In the genomic region with DNA sequence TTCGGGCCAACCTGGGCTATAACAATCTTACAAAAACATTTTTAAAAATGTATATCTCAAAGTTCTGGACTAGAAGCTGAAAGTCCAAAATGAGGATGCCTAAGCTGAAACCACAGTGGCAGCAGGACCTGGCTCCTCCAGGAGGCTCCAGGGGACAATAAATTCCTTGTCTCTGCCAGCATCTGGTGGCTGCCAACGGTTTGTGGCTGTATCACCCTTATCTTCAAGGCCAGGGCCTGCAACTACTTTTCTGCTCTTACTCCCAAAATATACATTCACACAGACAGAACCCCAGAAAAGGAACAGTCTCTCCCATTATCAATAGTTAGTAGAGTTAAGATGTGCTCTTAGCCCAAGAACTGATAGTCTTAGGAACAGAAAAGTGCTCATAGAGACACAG, we compare ENCODE assay signal across 19 mouse cellular contexts. TPM values are rescaled to one million over a fixed set of nuclear protein-coding genes. Genes with fewer than 3 reads are reported as not detected.
DNase-seq lines count a peak whose midpoint lies in the region; ATAC-seq and TF ChIP-seq lines count a peak whose summit lies in the region.
"Had no signal": no experiment of that assay in that cellular context is flagged by ENCODE, and none has a peak within 500 bp of the region (broad histone marks: within the 10 kb centered on the region; RNA-seq: fewer than 3 reads in every experiment).

No protein-coding gene starts in this region.

- H3K9me3 ChIP-seq in G1E (replicated peaks) = no peaks in the 10 kb centered on the region
- H3K9me3 ChIP-seq in liver, embryonic 14.5 days (ENCODE audit: control insufficient read depth, low read length) = no peaks in the 10 kb centered on the region
- no peaks in the 10 kb centered on the region for H3K9me3 ChIP-seq in midbrain, embryonic 15.5 days
- H3K9me3 ChIP-seq: forebrain, embryonic 15.5 days; heart, embryonic 13.5 days had no signal

- H3K36me3 ChIP-seq in G1E (replicated peaks) = no peaks in the 10 kb centered on the region
- no peaks in the 10 kb centered on the region for H3K36me3 ChIP-seq in liver, embryonic 14.5 days (replicated peaks; ENCODE audit: control insufficient read depth, insufficient read depth, low read depth)
- no peaks in the 10 kb centered on the region for H3K36me3 ChIP-seq in midbrain, embryonic 15.5 days (replicated peaks)
- H3K36me3 ChIP-seq: forebrain, embryonic 15.5 days; heart, embryonic 13.5 days had no signal

- peaks cover 79% of the 10 kb centered on the region for H3K4me1 ChIP-seq in G1E (ENCODE audit: insufficient read depth, low read depth, low read length)
- H3K4me1 ChIP-seq in liver, embryonic 14.5 days (replicated peaks; ENCODE audit: control insufficient read depth in 2 of 2, insufficient read depth in 2 of 2, low read length in 1 of 2) = peaks cover 20 to 60% of the 10 kb centered on the region in 2 experiments; a peak in 3 of 4 replicates
- no peaks in the 10 kb centered on the region for H3K4me1 ChIP-seq in midbrain, embryonic 15.5 days
- H3K4me1 ChIP-seq: heart, embryonic 13.5 days had no signal

- H3K27me3 ChIP-seq in G1E (ENCODE audit: insufficient read depth, low read length) = no peaks in the 10 kb centered on the region
- no peaks in the 10 kb centered on the region for H3K27me3 ChIP-seq in liver, embryonic 14.5 days (ENCODE audit: control insufficient read depth, insufficient read depth, low read length)
- H3K27me3 ChIP-seq in midbrain, embryonic 15.5 days (replicated peaks) = no peaks in the 10 kb centered on the region
- H3K27me3 ChIP-seq: forebrain, embryonic 15.5 days had no signal

- no peak for TF ChIP-seq CTCF in G1E (IDR thresholded peaks at IDR 0.05; ENCODE audit: low read depth, low read length)
- TF ChIP-seq CTCF in liver, embryonic 14.5 days (IDR thresholded peaks at IDR 0.05; ENCODE audit: low read depth) = 0 out of 2 replicates have a peak, but pooled peaks have one; percentile 14

- H3K4me2 ChIP-seq in liver, embryonic 14.5 days (ENCODE audit: low read depth) = peak overlapping the region; percentile 56
- H3K4me2 ChIP-seq in midbrain, embryonic 15.5 days = no peak overlapping the region
- H3K4me2 ChIP-seq: forebrain, embryonic 15.5 days; heart, embryonic 13.5 days; lung, embryonic 14.5 days had no signal

- no peak overlapping the region for H3K4me3 ChIP-seq in G1E (ENCODE audit: low read depth, low read length)
- no peak overlapping the region for H3K4me3 ChIP-seq in liver, embryonic 14.5 days (ENCODE audit: insufficient read depth in 1 of 2, low read depth in 2 of 2, low read length in 2 of 2)
- no peak overlapping the region for H3K4me3 ChIP-seq in midbrain, embryonic 15.5 days
- H3K4me3 ChIP-seq: forebrain, embryonic 15.5 days; heart, embryonic 13.5 days had no signal

- peak; percentile 97 for ATAC-seq in G1E (ENCODE audit: extremely low read depth, insufficient number of reproducible peaks, low FRiP score, poor library complexity, severe bottlenecking)
- ATAC-seq in erythroblast, adult 5-6 weeks (replicated peaks; ENCODE audit: low FRiP score, poor library complexity, severe bottlenecking) = peak; percentile 89
- peak; percentile 91 for ATAC-seq in liver, embryonic 14.5 days (ENCODE audit: insufficient read depth)
- ATAC-seq in midbrain, embryonic 15.5 days (replicated peaks) = no peak
- ATAC-seq: forebrain, embryonic 15.5 days; hindbrain, postnatal 0 days had no signal

- WGBS in liver, embryonic 14.5 days (ENCODE audit: insufficient replicate concordance) = 14% methylated on average over 2 of the region's 2 CpGs
- WGBS in midbrain, embryonic 15.5 days = 92% methylated on average over 2 of the region's 2 CpGs

- TF ChIP-seq EP300 in liver, embryonic 14.5 days (IDR thresholded peaks at IDR 0.05; ENCODE audit: low read depth) = peak; percentile 97

- peak overlapping the region; percentile 81 for H3K27ac ChIP-seq in liver, embryonic 14.5 days
- no peak overlapping the region for H3K27ac ChIP-seq in midbrain, embryonic 15.5 days
- H3K27ac ChIP-seq: forebrain, embryonic 15.5 days; heart, embryonic 13.5 days; hindbrain, postnatal 0 days; macrophage had no signal

- peak; percentile 74 for DNase-seq in 416B (ENCODE audit: low read depth)
- DNase-seq in G1E (ENCODE audit: low spot score) = peak; percentile 29
- peak; percentile 68 to 77 (median 68) for DNase-seq in liver, embryonic 14.5 days (ENCODE audit: low read depth in 3 of 3, low spot score in 3 of 3)
- no peak for DNase-seq in ovary, postnatal 14 days (ENCODE audit: low spot score)
- no peak for DNase-seq in ovary, postnatal 10 days (ENCODE audit: low spot score)
- DNase-seq: adrenal gland, postnatal 10 days; heart, postnatal 36 days; kidney, adult 18-20 months; kidney, postnatal 10 days; layer of hippocampus, adult 9-11 months; lung, embryonic 14.5 days; midbrain, embryonic 14.5 days; right cerebral cortex, postnatal 25 days had no signal

- H3K9ac ChIP-seq in liver, embryonic 14.5 days (replicated peaks) = peak overlapping the region; percentile 47
- H3K9ac ChIP-seq in midbrain, embryonic 15.5 days = no peak overlapping the region
- H3K9ac ChIP-seq: forebrain, embryonic 15.5 days; heart, embryonic 13.5 days; lung, embryonic 14.5 days had no signal

RNA-seq across cellular contexts. Expression of a gene that starts 10.6 kb away (rescaled TPM):
- 444 and 498 TPM in 2 replicates for total RNA-seq in G1E (2014; fragmentation: Nextera tagmentation)
- total RNA-seq in G1E (2017) = 279 and 306 TPM in 2 replicates
- polyA plus RNA-seq in G1E (2012) = 269 and 287 TPM in 2 replicates
- 30.5 and 42.1 TPM in 2 replicates for total RNA-seq in erythroblast, adult 5-6 weeks (2015; ENCODE audit: low replicate concordance)
- 72.8 TPM in 2 replicates for total RNA-seq in erythroblast, adult 5-6 weeks (2017; ENCODE audit: low replicate concordance)
- polyA plus RNA-seq in liver, embryonic 14.5 days (2012; rRNA removed) = 95.7 and 170 TPM in 2 replicates
- polyA plus RNA-seq in liver, embryonic 14.5 days (2014; fragmentation: Nextera tagmentation; extraction: Ambion mirVana) = 148 and 169 TPM in 2 replicates
- polyA plus RNA-seq in midbrain, embryonic 15.5 days (2015; fragmentation: Nextera tagmentation; extraction: Ambion mirVana) = 533 and 542 TPM in 2 replicates

RNA-seq across cellular contexts. Expression of a gene that starts 52.5 kb away (rescaled TPM):
- 12.7 and 16.1 TPM in 2 replicates for total RNA-seq in G1E (2014; fragmentation: Nextera tagmentation)
- total RNA-seq in G1E (2017) = 21.4 and 22.2 TPM in 2 replicates
- polyA plus RNA-seq in G1E (2012) = 2.1 and 3.7 TPM in 2 replicates
- 0.77 and 6.1 TPM in 2 replicates for total RNA-seq in erythroblast, adult 5-6 weeks (2015; ENCODE audit: low replicate concordance)
- total RNA-seq in erythroblast, adult 5-6 weeks (2017; ENCODE audit: low replicate concordance) = 6.3 and 7.0 TPM in 2 replicates
- polyA plus RNA-seq in liver, embryonic 14.5 days (2012; rRNA removed) = 5.7 and 7.2 TPM in 2 replicates
- polyA plus RNA-seq in liver, embryonic 14.5 days (2014; fragmentation: Nextera tagmentation; extraction: Ambion mirVana) = 7.2 and 9.7 TPM in 2 replicates
- polyA plus RNA-seq in midbrain, embryonic 15.5 days (2015; fragmentation: Nextera tagmentation; extraction: Ambion mirVana) = 81.2 and 84.4 TPM in 2 replicates

Comparison
In these comparisons a context has a peak if more than half of its experiments do, and no peak if none do; other contexts are left out.
1. DNase-seq: peak in 416B (single experiment), G1E (single experiment) and liver, embryonic 14.5 days (3 of 3); none in ovary, postnatal 14 days (single experiment) and ovary, postnatal 10 days (single experiment).